Mouse (Mus musculus) olfactory bulb, adult 2 months (tissue): ENCODE measurements around the gene C1ql1. TPM values are rescaled to one million over a fixed set of nuclear protein-coding genes. Genes with fewer than 3 reads are reported as not detected.
A peak's percentile ranks its signal among the peaks of the same experiment; 100 is the strongest.

Experiments
- H3K27ac ChIP-seq: fragments of 200-500 bp; 2 replicates; pipeline ENCODE4 v1.5.1; 2012; ENCODE audit warnings: low read depth, low read length; ENCODE audit not compliant: insufficient read depth
- H3K4me1 ChIP-seq: fragments of 200-500 bp; 2 replicates; pipeline ENCODE4 v1.6.1; 2012; ENCODE audit warnings: low read length; ENCODE audit not compliant: control insufficient read depth, insufficient read depth
- H3K4me3 ChIP-seq: fragments of 200-500 bp; 2 replicates; pipeline ENCODE4 v1.5.1; 2012; ENCODE audit warnings: mild to moderate bottlenecking, low read depth, low read length, moderate library complexity; ENCODE audit not compliant: insufficient read depth
- CTCF ChIP-seq: fragments of 200-500 bp; IDR thresholded peaks from 2 replicates; pipeline ENCODE4 v1.5.1; 2012; ENCODE audit warnings: low read depth, mild to moderate bottlenecking, low read length, moderate library complexity; ENCODE audit not compliant: insufficient read depth
- POLR2A ChIP-seq: fragments of 200-500 bp; IDR thresholded peaks from 2 replicates; pipeline ENCODE4 v1.6.1; 2012; ENCODE audit warnings: mild to moderate bottlenecking, low read depth, low read length, moderate library complexity; ENCODE audit not compliant: insufficient read depth
- WGBS: fragments of 180-500 bp; shearing (Covaris S2); methylation state at CpG from one replicate; pipeline ENCODE4 v1.1.7; 2018; 5-methylcytosine and 5-hydroxymethylcytosine counted together
- polyA plus RNA-seq: library from polyadenylated mRNA; stranded (reverse); fragments of >200 nt; gene quantifications from 2 replicates; pipeline ENCODE4 v1.2.4, GENCODE M21; 2012; ENCODE audit warnings: low replicate concordance; ENCODE audit not compliant: missing spikeins, insufficient read depth, insufficient read length

Gene C1ql1
- not detected in 2 replicates for polyA plus RNA-seq

GRCm38 (mm10) chr11:102946265-102946991 lies at the start of gene C1ql1:
Gene C1ql1, minus strand, starts transcription at chr11:102946688.
- TF ChIP-seq CTCF (no peak), POLR2A (no peak)
- peaks cover 29% of the 10 kb centered on the region for H3K4me1 ChIP-seq
- H3K27ac ChIP-seq: no peak within 1 kb of the TSS
- under 1% methylated on average over 87 of the region's 87 CpGs for WGBS
- H3K4me3 ChIP-seq: peak within 1 kb of the TSS; percentile 7

- WGBS: 88% methylated on average over 18 of the region's 18 CpGs
- Histone ChIP-seq H3K4me1 (peaks cover 28% of the 10 kb centered on the region), H3K27ac (no peak overlapping the region), H3K4me3 (no peak overlapping the region)
- TF ChIP-seq CTCF (no peak), POLR2A (no peak)
Measured at GRCm38 (mm10) chr11:102994952-102995351, 48.5 kb upstream of the C1ql1 start.

- H3K4me3 ChIP-seq: no peak overlapping the region
- H3K27ac ChIP-seq: no peak overlapping the region
- 43% methylated on average over 17 of the region's 17 CpGs for WGBS
- TF ChIP-seq POLR2A (no peak), CTCF (no peak)
- peaks cover 22% of the 10 kb centered on the region for H3K4me1 ChIP-seq
Measured at GRCm38 (mm10) chr11:102993420-102994029, 47.0 kb upstream of the C1ql1 start.

GRCm38 (mm10) chr11:102992940-102993339 lies 46.5 kb upstream of the C1ql1 start:
- H3K4me1 ChIP-seq: peaks cover 22% of the 10 kb centered on the region
- WGBS: 26% methylated on average over 5 of the region's 5 CpGs
- H3K4me3 ChIP-seq: no peak overlapping the region
- no peak overlapping the region for H3K27ac ChIP-seq
- TF ChIP-seq CTCF (peak; percentile 72), POLR2A (no peak)

GRCm38 (mm10) chr11:102991681-102992080 lies 45.2 kb upstream of the C1ql1 start:
- peaks cover 22% of the 10 kb centered on the region for H3K4me1 ChIP-seq
- TF ChIP-seq POLR2A (no peak), CTCF (no peak)
- H3K4me3 ChIP-seq: no peak overlapping the region
- 19% methylated on average over 16 of the region's 16 CpGs for WGBS
- H3K27ac ChIP-seq: no peak overlapping the region

GRCm38 (mm10) chr11:102990152-102990663 lies 43.7 kb upstream of the C1ql1 start:
- no peak overlapping the region for H3K27ac ChIP-seq
- 4% methylated on average over 29 of the region's 29 CpGs for WGBS
- TF ChIP-seq CTCF (no peak; the same call in 1 of the 2 replicates), POLR2A (no peak)
- peak overlapping the region; percentile 37 for H3K4me3 ChIP-seq
- H3K4me1 ChIP-seq: peaks cover 22% of the 10 kb centered on the region

GRCm38 (mm10) chr11:102989641-102990151 lies 43.2 kb upstream of the C1ql1 start:
- Histone ChIP-seq H3K27ac (no peak overlapping the region), H3K4me1 (peaks cover 22% of the 10 kb centered on the region), H3K4me3 (peak overlapping the region; percentile 37)
- 13% methylated on average over 28 of the region's 28 CpGs for WGBS
- TF ChIP-seq POLR2A: no peak
- no peak; the same call in 1 of the 2 replicates for TF ChIP-seq CTCF

GRCm38 (mm10) chr11:102985160-102985559 lies 38.7 kb upstream of the C1ql1 start:
- no peak overlapping the region for H3K4me3 ChIP-seq
- no peak for TF ChIP-seq CTCF
- TF ChIP-seq POLR2A: no peak
- peaks cover 12% of the 10 kb centered on the region for H3K4me1 ChIP-seq
- H3K27ac ChIP-seq: no peak overlapping the region
- 67% methylated on average over 6 of the region's 6 CpGs for WGBS

GRCm38 (mm10) chr11:102984615-102985014 lies 38.1 kb upstream of the C1ql1 start:
- Histone ChIP-seq H3K27ac (no peak overlapping the region), H3K4me1 (peaks cover 7% of the 10 kb centered on the region; the same call in 1 of the 2 replicates), H3K4me3 (no peak overlapping the region)
- 59% methylated on average over 4 of the region's 4 CpGs for WGBS
- TF ChIP-seq POLR2A (no peak), CTCF (no peak)
